Mouse (Mus musculus) lung, postnatal 0 days (tissue): ENCODE data around the gene Sf3a2.

Experiments used
- CTCF ChIP-seq: IDR thresholded peaks from 2 replicates; pipeline ENCODE4 v1.5.1; 2016; ENCODE audit warnings: antibody characterized with exemption, mild to moderate bottlenecking
- EP300 ChIP-seq: IDR thresholded peaks from 2 replicates; pipeline ENCODE4 v1.6.1; 2016; ENCODE audit warnings: antibody characterized with exemption, mild to moderate bottlenecking, control low read depth

DNA sequence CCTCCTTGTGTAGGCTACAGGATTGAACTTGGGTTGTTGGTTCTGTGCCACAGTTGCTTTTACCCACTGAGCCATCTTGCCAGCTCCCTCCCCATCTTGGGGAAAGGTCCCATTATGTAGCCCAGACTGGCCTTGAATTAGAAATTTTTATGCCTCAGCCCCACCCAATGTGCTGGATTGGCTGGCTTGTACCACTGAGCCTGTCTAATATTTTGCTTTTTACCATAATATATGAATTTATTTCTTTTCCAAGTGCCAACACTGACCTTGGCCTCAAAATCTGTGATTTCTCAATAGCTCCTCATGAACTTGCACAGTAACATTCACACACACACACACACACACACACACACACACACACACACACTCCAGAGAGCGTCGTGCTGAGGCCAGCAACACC is 32.3 kb upstream of the Sf3a2 start:
- no peak for TF ChIP-seq CTCF
- TF ChIP-seq EP300: no peak
